Mouse (Mus musculus) telencephalon, adult 2 months (tissue): Measurements from ENCODE around the gene Majin.

Experiments
- DNase-seq: peaks from one replicate; pipeline ENCODE4 v3.0.0-alpha.2; 2011; ENCODE audit warnings: low read depth, low spot score

Majin gene

GRCm38 (mm10) chr19:6184131-6184530, at the start of gene Majin:
Gene Majin, plus strand, starts transcription at chr19:6184388.
- DNase-seq, result no peak

DNA sequence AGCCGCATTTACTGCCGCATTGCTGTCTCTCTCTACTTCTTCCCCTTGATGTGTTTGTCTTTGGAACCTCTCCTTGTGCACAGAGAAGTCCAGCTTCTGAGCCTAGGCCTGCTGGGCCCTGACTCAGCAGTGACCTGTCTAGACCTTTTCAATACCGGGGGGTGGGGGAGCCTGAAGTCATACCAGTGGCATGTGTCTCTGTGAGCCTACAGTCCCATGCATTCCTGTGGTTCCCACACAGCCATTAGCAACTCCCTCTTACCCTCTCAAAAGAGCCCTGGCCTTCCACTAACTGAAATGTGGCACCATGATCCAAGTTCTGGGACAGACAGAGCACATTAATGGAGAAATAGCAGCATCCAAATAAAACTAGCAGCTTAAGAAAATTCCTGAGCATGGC, 47.8 kb upstream of the Majin start:
- DNase-seq, result no peak

- DNase-seq, result no peak
Measured at GRCm38 (mm10) chr19:6139701-6140100, 44.5 kb upstream of the Majin start.

GRCm38 (mm10) chr19:6140374-6140677, 43.9 kb upstream of the Majin start:
- DNase-seq, result no peak

DNA sequence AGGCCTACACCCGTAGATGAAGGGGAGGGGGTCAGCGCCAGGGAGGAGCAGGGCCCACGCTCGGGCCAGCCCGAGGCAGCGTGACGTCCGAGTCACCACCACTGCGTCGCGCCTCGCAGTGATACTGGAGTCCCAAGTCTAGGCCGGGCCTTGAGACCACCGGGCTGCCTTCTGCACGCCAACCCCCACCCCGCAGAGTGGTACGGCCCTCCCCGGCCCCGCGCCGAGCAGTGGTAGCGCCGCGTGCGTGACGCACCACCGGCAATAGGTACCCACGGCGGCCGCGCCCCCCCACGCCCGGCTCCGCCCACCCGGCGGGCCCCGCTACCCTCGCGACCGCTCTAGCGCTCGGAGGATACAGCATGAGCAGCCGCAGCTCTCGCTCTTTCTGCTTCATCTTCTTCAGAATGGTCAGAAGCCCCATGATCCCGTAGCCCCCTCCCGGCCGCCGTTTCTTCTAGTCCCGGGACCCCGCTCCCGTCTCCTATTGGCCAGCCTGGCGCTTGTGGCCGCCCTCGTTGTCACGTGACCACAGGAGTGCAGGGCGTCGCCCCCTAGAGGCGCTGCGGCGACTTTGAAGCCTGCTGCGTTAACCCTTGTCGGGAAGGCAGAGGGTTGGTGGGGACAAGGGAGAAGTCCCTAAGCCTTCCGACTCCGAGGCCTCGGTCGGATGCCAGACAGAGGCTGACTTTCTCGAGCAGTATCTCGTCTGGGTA, 43.4 kb upstream of the Majin start, which contains the start of gene Batf2:
Batf2 (plus strand) TSS at position 306 of the 716 bp plus-strand sequence.
- peak; percentile 96 for DNase-seq

- peak; percentile 95 for DNase-seq
Measured at GRCm38 (mm10) chr19:6141394-6141749, 42.8 kb upstream of the Majin start, which contains the start of gene Arl2. Gene Arl2, minus strand, starts transcription at chr19:6141548.

DNA sequence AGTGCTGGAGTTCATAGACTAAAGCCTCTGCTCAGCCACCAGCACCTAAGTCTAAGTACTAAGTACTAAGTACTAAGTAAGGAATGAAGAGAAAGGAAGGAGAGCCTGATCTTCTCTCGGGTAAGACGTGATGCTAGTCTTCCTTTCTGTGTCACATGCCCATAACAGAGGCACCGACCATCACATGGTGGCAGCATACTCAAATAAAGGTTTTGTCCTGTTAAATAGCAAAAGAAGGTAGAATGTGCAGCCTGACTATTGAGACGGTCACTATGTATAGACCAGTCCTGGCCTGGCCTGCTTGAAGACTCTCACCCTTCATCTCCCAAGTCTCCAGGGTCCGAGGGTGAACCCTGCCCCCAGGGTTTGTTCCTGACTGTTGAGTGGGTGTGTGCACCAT, 39.3 kb upstream of the Majin start:
- no peak for DNase-seq

DNA sequence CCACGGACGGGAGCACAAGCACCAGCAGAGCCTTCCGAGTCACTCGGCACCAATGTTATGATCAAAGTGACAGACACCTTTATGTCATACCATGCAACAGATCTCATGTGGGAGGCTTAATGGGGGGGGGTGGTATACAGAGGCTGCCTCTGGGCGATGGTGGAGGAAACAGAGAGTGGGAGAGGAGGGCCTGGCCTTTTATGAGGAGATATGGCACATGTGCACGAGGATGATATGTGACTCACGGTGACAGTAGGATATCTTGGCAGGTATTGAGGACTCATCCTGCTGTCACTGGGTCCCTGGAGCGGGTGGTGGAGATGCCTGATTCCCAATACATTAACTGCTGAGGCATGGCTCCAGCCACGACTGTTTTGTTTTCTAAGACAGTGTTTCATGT, 29.0 kb upstream of the Majin start:
- DNase-seq, result no peak

DNA sequence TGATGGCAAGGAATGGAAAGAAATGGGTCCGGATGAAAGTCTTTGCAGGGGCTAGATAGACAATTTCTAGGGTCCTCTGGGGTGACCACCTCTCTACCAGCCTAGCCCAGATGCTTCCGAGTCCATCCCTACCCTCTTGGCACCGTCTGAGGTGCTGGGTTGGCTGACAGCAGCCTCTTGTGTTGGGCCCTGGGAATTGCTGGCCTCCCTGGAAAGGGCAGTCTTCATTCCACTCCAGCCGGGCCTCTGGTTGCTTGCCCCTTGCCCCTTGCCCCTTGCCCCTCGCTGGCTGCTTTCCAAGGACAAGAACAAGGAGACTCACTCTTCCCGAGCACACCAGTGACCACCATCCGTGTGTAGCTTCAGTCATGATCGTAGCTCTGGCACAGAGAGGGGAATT, 27.8 kb upstream of the Majin start:
- no peak for DNase-seq

DNA sequence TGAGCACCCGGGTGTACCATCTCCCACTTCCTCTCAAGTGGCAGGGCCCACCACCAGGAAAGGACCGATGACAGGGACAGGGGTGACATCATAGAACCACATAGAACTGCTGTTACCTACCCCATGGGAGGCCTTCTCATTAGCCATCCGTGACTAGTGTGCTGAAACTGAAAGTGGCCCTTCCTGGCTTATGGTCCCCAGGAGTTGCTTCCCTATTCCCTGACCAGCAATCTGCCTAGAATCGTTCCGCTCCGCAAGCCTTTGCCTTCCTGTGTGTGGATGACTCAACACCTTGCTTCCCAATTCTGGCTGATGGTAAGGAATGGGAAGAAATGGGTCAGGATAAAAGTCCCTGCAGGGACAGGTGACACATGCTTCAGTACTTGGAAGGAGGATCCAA, 27.0 kb upstream of the Majin start:
- DNase-seq, result no peak

DNA sequence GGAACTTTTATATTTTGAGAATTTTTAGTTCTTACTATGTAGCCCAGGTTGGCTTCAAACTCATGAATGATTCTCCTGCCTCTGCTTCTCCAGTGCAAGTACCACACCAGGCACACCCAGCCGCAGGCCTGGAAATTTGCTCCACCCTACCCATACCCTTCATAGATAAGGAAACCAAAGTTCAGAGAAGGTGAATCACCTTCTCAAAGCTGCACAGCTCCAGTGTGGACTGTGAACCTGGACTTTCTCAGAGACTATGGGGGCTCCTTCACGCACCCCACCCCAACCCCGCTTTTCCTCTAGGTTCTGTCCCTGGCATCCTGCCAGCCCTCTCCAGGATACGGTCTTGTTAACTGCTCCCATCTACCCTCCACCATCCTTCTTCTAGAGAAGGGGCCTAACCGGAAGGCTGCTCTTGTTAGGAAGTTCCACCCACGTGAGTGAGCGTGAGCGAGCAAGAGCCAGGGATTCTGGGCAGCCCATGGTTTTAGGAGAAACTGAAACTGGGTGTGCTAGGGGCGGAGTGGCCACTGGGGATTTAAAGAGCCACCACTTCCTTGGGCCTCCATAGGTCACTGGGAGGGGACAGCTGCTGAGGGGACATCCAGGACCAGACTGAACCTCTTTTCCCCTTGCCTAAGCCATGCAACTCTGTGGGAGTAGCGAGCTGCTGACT, 20.2 kb upstream of the Majin start:
- DNase-seq, result no peak

- no peak for DNase-seq
Measured at GRCm38 (mm10) chr19:6166750-6167149, 17.4 kb upstream of the Majin start.

DNA sequence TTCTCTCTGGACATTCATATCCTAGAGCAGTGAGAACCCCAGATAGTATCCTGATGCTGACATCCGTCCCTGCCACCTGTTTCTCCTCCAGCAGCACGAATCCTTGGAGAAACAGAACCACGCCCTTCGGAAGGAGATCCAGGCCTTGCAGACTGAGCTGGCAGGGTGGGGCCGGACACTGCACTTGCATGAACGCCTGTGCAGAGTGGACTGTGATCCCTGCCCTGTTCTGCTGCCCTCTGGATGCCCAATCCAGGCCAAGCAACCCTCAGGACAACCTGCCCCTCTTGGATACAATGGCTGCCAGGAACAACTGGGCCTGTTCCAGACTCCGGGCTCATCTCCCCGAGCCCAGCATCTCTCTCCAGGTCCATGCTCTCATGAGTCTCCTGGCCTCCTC, 13.0 kb upstream of the Majin start:
- no peak for DNase-seq

- no peak for DNase-seq
Measured at GRCm38 (mm10) chr19:6174771-6175170, 9.4 kb upstream of the Majin start.

- no peak for DNase-seq
Measured at GRCm38 (mm10) chr19:6178775-6179174, 5.4 kb upstream of the Majin start.

GRCm38 (mm10) chr19:6181629-6182028, 2.6 kb upstream of the Majin start:
- DNase-seq, result no peak

- DNase-seq, result no peak
Measured at GRCm38 (mm10) chr19:6182534-6182933, 1.7 kb upstream of the Majin start.

GRCm38 (mm10) chr19:6204265-6204664, 20.1 kb downstream of the Majin start:
- DNase-seq, result no peak

GRCm38 (mm10) chr19:6206716-6207115, 22.5 kb downstream of the Majin start:
- no peak for DNase-seq

- DNase-seq, result no peak
Measured at GRCm38 (mm10) chr19:6216046-6216705, 32.0 kb downstream of the Majin start.

- DNase-seq, result peak; percentile 27
Measured at GRCm38 (mm10) chr19:6218606-6219005, 34.4 kb downstream of the Majin start.

GRCm38 (mm10) chr19:6226135-6226534, 41.9 kb downstream of the Majin start, which contains the start of gene Gpha2:
Gene Gpha2, plus strand, starts transcription at chr19:6226380.
- no peak for DNase-seq

- no peak for DNase-seq
Measured at GRCm38 (mm10) chr19:6226763-6227162, 42.6 kb downstream of the Majin start.
